Mouse (Mus musculus): ENCODE results near the gene Ttf2.

- TF ChIP-seq POLR2A (IDR thresholded peaks at IDR 0.05; ENCODE audit: insufficient read depth, low read depth, low read length), result peak; percentile 46; the same call in 1 of the 2 replicates
- no peak for TF ChIP-seq CTCF (IDR thresholded peaks at IDR 0.05)
- 0 out of 2 replicates have a peak, but pooled peaks have one; percentile 37 for TF ChIP-seq EP300 (IDR thresholded peaks at IDR 0.05; ENCODE audit: insufficient read depth, low read depth, low read length)
Measured at GRCm38 (mm10) chr3:100993718-100994117, 24.3 kb upstream of the Ttf2 start.

All from heart, adult 2 months (tissue).